Mouse (Mus musculus) spleen, adult 2 months (tissue): ENCODE results near the gene Npy5r.

Experiments
- CTCF ChIP-seq: fragments of 200-500 bp; IDR thresholded peaks from 2 replicates; pipeline ENCODE4 v1.5.1; 2011; ENCODE audit warnings: mild to moderate bottlenecking, inconsistent platforms; ENCODE audit not compliant: insufficient read depth, insufficient read length, insufficient replicate concordance; ENCODE audit errors: extremely low read depth
- POLR2A ChIP-seq: fragments of 200-500 bp; IDR thresholded peaks from 2 replicates; pipeline ENCODE4 v1.6.1; 2011; ENCODE audit warnings: low read depth, low read length, inconsistent platforms

DNA sequence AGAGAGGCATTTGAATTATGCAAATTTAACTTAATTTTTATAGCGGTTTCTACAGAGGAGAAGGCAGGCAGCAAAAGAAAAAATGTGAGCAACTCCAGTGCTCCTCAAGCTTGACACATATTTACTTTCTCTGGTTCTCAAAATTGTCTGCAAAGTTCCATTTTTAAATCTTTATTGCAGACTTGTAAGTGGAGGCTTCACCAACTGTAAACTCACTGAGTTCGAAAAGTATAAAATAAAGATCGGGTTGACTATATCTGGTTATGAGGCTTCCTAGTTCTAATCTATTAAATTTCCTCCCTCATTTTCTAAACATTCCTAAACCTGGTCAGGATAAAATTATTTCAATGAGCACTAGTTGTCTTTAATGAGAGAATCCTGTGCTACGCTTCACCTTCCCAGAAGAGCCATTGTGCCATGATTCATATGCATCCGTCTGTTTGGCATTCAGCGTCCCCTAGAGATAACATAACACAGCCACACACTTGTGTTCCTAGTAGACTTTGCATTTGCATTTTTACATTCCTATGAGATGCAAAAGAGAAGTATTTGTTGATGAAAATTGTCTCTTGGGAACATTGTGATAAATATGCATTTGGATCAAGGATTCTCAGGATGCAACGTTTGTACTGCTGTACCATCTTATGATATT, 26.5 kb upstream of the Npy5r start:
- no peak for TF ChIP-seq POLR2A
- TF ChIP-seq CTCF, result no peak
